Mouse (Mus musculus) right cerebral cortex, postnatal 25 days (tissue): ENCODE results near the gene Gse1.

Experiments
- DNase-seq: peaks from one replicate; pipeline ENCODE4 v3.0.0; 2022

Gene Gse1

DNA sequence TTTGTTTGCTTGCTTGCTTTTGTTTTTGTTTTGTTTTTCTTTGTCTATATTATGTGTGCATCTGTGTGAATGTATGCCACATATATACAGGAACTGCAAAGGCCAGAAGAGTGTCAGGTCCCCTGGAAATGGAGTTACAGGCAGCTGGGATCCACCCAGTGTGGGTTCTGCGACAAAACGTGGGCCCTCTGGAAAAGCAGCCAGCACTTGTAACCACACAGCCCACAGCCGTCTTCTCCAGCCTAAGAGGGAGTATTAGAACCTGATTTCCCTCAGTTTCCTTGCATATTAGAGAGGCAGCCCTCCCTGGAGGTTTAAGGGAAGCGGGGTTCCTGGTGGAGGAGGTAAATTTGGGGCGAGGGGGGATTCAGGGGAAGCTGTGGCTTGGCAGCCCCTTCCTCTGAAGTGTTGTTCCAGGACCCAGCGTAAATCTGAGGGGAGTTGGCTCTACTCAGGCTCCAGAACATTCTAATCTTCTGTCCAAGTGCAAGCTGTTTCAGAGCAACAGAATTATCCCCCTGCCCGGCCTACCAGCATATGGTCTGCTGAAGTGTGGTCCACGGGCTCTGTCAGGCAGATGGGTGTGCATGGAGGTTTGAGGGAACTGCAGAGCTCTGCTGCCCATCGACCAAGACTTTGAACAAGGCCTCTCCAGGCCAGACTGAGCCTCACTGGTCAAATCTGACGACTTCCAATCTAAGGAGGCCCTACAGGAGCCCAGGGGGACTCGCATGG lies 74.9 kb downstream of the Gse1 start:
- DNase-seq = no peak

DNA sequence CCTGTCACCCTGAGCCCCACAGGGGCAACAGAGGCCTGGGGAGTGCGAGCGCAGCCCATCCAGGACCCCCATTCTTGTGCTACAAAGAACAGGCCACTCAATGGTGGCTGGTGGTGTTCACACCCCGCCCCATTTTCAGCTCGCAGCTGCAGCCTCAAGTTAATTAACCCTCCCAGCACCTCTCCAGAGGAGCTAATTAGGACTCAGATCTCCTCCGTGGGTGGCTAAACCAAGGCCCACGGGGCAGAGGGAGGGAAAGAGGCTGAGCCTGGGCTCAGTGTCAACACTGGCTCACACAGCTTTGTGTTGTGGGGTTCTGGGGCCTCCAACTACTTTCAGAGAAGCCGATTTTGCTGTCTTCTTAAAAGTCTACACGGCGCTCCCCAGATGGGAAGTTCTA lies 75.8 kb downstream of the Gse1 start:
- no peak for DNase-seq

DNA sequence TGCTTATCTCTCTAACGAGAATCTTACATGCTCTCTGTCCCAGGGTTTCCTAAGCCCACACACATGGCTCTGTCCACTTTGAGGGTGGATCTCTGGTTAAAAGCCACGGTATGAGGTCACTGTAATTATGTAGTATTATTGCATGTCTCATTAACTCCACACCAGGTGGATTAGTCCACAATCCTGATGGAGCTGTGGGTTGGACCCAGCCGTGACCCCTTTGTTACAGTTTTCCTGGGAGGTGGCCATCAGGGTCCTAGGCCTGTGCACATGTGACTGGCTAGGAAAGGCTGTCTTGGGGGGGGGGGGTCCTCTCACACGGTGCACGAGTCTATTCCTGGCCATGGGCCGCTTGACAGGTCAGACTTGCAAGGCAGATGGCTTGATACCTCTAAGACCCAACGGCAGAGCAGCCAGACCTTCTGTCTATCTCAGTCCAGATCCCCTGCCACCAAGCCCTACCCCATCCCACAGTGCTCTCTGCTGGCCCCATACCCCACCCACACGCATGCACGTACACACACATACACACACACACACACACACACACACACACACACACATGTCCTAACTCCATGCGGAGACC lies 77.6 kb downstream of the Gse1 start:
- no peak for DNase-seq

DNA sequence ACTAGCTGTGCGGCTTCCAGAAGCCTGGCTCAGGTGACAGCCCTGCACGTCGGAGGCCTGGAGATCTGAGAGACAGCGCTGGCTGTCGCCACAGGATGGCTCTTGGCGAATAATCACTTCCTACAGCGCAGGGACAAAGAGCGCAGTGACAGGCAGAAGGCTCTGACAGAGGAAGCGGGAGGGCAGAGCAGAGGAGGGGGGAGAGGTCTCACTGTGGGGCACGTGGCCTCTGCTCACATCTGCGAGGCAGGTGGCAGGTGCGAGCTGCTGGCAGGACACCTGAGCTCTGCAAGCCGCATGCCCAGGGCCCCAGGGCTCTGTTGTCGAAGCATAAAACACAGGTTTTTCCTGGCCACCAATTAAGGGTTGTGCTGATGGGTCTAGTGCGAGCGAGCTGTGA lies 78.8 kb downstream of the Gse1 start:
- no peak for DNase-seq

DNA sequence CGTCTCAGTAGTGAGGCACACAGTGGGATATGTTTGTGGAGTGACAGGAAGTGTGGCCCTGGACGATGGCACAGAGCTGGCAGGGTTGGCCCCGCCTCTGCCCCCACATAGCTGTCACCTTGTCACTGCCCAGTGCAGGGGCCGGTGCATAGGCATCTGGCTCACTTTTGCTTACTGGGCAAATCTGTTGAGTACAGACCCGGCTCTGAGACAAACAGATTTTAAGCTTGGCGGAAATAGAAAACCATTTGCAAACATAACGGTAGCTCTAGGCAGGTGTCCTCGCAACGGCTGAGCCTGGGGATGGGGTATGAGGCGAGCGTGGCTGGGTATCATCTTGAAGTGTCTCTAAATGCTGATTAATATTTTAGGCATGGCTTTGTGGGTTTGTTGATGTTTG lies 79.3 kb downstream of the Gse1 start:
- no peak for DNase-seq

DNA sequence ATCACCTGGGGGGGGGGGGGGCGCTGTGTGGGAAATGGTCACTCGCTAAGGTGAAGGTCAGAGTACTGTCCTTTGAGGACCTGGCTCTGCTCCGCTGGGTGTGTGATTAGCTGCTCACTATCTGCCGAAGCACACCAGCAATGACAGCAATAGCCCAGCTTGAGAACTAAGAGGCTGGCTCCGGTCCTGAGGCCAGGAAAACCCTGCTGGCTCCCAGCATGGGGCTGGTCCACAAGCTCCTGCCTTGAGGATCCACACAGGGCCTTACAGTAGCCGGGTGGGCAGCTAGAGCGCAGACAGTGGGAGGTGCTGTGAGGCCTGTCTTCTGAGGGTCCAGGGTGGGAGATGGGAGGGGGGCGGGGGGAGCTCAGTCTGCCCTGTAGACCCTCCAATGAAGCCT lies 79.9 kb downstream of the Gse1 start:
- DNase-seq = no peak

DNA sequence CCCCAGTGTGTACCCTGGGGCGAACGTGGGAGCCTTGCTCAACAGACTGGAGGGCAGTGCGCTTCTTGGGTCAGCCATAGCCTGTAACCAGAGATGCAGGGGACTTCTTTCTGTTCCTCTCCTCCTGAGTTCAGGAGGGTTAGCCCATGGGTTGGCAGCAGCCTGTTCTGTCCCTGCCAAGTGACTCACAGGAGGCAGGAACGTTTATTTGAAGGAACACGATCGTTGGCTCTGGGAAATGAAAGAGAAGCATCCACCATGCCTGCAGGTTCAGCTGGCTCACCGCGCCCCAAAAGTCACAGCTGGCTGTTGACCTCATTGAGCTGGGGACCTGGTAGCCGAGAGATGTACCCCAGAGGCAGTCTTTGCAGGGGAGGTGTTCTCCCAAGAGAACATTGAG lies 80.3 kb downstream of the Gse1 start:
- no peak for DNase-seq

DNA sequence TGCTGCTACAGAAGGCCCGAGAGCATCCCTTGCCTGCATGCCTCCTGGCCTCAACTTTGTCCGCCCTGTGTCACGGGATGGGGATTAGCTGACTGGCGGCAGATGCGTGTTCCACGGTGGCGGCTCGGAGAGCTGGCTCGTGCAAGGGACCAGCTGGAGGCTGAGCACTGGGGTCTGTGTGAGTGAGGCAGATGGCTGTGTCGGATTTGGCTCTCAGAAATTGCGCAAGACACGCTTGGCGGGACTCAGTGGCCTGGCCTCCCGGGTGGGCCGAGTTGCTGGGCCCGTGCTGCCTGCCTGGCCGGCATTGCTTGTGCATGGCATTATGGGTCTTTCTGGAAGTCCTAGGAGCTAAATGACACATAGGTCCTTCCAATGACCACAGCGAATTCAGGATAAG lies 81.1 kb downstream of the Gse1 start:
- DNase-seq = peak; percentile 33

DNA sequence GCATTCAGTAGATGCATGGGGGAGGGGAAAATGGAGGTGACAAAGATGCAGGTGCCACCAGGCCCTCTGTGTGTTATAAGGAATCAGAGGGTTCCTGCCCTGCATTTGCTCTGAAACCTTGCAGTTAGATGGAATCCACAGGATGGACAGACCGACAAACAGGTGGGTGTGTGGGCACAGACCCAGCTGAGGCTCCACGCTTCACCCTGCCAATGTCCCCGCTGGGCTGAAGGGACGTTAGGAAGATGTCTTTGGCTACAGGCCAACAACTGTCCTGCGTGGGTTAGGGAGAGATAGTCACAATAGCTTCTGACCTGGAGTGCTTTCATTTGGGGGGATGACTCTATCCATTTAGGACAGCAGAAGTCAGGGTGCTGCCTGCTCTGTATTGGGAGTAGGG lies 81.8 kb downstream of the Gse1 start:
- DNase-seq = no peak

DNA sequence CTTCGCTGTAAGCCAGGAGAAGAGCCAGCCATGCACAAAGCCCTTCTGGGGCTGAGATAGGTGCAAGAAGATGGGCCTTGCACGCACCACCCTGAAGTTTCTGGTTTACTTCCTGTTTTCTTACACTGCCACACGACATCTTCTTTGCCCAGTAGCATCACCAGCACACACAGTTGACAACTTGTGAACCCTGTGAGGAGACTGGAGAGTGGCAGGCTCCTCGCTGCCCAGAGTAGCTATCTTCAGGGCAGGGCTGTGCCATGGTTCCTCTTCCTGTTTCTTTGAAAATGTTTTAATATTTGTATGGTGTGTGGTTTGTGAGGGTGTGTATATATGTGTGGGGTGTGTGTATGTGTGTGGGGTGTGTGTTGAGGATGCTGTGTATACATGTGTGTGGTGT lies 84.2 kb downstream of the Gse1 start:
- no peak for DNase-seq

DNA sequence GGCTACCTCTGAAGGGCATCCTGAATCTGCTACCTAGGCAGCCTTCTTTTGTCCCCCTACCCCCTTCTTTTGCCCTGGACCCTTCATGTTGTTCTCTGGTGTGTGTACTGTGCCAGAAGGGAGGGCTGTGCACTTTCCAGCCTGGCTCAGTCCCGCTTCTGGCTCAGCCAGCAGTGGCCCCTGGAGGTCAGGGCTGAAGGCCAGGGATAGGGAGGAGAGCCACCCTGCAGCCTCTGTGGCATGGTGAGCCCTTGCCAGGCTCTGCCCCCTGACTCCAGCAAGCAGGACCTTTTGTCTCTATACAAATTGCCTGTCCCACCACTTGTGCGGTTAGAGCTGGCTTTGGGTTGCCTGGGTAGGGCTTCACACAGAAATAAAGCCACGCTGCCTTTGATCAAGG lies 85.4 kb downstream of the Gse1 start:
- DNase-seq = no peak

DNA sequence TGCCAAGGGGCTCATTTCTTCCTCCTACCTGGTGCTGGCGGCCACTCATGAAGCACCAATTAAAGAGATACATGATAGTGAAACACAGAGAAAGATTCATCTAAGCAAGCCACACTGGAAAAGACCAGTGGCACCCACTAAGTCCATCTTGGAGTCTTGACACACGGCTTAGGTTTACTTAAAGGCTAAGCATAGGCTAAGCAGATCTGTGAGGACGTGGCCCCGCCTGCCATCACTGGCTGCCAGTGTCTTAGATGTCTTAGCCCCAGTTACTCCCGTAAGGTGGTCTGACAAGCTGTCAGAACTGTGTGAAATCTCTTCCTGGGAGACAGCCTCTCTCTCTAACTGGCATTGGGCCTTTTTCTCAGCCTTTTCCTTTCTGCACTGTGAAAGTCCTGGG lies 86.7 kb downstream of the Gse1 start:
- DNase-seq = no peak

DNA sequence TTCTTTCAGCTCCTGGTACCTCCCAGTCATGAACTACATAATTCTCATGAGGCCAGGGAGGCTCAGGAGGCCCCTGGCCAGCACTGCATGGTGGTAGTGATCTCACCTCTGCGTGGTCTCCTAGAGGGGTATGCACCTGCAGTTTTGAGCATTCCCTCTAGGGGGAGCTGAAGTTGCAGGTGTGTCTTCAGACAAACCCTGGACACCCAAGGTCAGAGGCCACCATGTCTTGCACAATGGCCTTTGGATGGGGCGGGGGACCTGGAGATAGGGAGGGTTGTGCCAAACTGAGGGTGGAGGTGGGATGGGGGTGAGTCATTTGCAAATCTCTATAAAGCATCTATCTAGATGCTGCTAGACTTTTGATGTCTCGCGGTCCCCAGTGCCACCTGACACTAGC lies 87.4 kb downstream of the Gse1 start:
- DNase-seq = no peak

DNA sequence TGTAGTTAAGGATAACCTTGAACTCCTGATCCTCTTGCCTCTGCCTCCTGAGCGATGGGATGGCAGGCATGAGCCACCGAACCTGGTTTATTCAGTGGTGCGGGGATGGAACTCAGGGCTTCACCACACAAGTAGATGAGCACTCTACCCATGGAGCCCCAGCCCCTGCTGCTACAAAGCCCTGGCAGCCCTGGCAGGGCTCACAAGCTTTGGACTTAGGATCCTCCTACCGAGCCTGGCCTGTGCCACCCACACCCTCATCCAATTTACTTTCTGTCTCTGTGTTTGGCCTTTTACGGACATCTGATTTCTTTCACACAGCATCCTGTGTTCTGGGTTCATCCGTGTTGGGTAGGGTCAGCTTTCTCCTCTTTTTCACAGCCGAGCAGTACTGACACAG lies 88.5 kb downstream of the Gse1 start:
- DNase-seq = no peak

DNA sequence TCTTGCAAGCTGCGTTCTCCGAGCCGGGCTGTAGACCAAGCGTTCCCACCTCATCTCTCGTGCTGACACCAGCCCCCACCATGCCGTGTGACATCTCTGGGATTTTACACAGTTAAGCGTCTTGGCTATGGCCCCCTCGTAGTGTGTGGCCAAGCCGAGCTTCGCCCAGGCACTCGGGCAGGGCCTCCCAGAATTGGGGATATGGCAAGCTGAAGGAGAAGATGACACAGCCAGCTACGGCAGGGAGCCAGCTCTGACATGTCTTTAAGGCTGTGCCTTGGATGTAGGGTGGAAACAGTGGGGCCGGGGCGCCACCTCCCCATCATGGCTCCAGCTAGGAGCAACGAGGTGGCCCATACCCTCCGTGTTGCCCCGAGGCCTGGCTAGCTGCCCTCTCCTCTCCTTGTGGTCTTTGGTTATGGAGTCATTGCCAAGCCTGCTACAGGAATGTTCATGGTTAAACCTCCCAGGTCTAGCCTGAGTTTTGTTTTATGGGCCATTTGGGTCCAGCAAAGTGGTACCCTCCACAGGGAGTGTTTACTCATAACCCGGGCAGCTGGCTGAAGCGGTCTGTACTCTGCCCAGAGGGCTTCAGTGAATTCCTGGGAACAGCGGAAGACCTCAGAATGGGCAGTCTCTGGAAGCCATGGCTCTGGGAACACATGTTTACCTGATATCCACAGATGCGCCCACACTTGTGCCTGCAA lies 89.0 kb downstream of the Gse1 start:
- no peak for DNase-seq

DNA sequence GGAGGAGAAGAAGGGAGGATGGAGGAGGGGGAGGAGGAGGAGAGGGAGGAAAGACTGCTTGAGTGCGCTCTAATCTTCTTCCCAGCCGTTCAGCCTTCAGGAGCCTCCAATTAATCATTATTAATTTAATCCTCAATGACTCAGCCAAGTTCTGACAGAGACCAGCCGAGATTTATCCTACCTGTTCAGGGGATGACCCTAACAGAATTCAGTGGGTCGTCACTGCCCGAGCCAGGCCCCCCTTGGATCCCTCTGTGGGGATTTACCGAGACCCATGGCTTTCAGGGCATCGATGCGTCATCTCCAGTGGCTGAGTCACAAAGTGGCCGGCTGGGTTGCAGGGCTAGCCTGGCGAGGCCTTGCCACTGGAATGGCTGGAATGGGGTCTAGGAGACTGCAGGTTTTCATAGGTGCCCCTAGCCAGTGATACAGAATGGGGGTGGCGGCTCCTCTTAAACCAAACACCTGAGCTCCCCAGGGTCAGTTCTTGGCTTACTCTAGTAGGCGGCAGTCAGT lies 90.3 kb downstream of the Gse1 start:
- DNase-seq = no peak

DNA sequence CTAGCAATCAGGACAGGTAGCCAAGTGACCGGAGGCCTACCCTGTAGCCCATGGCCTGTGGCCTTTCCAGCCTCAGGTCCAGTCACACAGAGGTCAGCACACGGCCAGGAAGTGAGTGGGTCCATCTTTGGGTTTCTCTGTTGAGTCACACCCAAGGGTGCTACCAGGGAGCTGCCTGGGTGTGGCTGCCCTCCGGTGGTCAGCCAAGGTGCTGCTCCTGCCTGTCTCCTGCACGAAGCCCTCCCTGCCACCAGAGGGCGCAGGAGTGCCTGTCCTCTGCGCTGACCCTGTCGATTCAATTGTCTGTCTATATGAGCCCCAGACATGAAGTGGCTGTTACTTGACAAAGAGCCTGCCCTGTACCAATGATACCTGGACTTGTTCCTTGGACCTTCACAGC lies 91.2 kb downstream of the Gse1 start:
- DNase-seq = peak; percentile 45

DNA sequence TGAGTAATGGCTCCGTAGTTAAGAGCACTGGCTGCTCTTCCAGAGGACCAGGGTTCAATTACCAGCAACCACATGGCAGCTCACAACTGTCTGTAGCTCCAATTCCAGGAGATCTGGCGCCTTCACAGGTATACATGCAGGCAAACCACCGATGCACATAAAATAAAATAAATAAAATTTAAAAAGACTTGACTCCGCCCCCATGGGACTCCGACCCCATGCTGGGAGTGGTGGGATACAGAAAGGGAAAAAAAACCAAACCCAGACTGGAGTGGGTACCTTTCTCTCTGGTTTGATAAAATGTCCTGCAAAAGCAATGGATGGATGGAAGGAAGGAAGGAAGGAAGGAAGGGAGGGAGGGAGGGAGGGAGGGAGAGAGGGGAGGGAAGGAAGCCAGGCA lies 91.9 kb downstream of the Gse1 start:
- DNase-seq = no peak

DNA sequence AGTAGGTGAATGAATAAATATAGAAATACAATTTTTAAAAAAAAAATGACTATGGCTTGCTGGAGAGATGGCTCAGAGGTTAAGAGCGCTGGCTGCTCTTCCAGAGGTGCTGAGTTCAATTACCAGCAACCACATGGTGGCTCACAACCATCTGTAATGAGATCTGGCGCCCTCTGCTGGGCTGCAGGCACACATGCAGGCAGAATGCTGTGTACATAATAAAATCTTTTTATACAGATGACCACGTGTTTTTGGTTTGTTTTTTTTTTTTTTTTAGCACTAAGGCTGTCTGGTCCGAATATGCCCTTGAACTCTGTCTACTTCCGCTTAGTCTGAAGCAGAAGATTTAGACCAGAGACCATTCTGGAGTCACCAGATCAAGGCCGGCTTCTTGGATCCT lies 93.5 kb downstream of the Gse1 start:
- no peak for DNase-seq

DNA sequence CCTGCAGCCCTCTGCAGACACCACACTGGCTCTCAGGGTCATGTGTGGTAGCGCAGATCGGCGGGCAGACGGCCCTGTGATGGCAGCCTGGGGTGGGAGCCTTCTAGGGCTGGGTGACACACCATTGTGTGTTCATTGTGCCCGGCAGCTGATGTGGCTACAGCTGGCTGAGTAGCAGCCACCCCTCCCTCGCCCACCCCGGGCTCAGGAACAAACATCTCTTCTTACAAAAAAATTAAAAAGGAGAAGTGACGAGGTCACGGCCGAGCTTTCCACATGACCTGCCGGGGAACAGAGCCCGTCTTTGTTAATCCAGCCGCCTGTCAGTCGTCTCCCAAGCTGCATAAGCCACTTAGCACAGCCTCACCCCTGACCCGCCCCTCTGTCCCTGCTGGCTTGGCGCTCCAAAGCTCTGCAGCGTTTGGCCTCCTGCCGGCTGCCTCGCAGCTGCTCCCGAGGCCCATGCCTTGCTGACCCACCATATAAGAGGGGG lies 94.7 kb downstream of the Gse1 start:
- DNase-seq = no peak

DNA sequence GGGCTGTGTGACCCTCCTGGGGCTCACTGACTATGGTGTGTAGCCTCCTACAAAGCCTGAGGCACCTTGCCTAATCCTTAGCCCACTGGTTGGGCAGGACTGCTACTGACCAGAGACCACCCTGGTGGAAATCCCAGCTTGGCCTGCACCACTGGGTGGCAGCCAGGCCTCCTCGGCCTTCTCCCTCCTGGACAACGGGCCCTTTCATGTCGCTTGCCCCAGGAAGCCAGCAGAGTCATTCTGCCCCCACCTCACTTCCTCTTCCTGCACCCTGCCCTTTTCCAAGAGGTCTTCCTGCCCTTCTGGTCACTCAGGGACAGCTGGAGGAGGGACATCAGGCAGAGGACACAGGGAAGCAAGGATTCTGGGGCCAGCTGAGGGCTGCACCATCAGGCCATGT lies 96.3 kb downstream of the Gse1 start:
- DNase-seq = no peak

DNA sequence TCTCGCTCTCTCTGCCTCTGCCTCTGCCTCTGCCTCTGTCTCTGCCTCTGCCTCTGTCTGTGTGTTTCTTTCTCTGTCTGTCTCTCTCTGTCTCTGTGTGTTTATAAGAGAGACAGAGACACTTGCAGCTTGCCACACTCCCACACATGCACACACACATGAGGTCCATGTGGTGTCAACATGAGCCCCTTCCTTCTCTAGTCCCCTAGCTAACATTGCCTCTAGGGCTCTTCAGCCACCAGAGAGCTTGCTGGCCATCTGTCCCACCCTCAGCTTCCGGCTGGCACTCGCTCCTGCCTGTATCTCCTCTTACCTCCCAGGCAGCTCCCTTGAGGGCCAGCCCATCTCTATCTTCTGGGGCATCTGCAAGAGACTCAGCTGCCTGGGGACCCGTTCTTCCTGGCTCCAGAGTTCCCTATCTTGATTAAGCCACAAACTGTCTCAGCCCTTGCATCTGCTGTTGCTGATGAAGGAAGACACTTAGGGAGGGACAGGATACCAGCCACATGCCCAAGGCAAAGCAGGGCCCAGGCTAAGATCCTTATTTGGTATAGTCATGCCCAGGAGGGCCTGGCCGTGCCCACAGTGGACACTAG lies 97.0 kb downstream of the Gse1 start:
- DNase-seq = no peak

DNA sequence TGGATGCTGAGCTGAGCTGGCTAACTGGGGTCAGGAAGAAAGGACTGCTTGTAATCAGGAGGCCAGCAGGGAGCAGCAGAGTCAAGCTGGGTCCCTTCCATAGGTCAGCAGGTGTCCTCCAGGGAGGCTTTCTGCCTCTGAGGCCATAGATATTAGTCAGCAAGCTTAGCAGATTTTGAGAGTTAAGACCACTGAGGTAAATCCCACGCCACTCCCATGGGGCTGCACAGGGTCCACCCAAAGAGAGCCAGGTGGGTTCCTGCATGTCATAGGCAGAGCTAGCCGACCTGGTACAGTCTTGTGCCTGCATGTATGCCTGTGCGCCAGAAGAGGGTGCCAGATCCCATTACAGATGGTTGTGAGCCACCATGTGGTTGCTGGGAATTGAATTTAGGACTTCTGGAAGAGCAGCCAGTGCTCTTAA lies 98.9 kb downstream of the Gse1 start:
- no peak for DNase-seq
